8 mouse cellular contexts compared by ENCODE assay signal in the genomic region with DNA sequence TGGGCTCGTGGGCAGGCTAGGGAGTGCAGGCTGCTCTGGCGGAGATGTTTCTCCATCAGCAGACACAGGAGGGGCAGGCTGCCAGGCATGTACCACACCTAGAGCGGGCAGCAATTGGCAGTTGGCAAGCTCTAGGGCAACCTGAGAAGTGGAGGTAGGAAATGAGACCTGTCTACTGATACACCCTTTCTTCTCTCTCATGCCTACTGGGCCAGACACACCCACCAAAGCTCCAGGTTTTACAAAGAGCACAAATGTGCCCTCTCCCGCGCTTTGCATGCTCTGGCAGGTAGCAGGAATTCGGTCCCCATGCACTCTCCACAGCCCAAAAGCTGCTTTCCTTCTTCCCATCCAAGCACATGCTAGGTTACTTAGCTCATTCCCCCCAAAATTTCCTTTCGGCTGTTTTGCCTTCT. TPM values are rescaled to one million over a fixed set of nuclear protein-coding genes. Genes with fewer than 3 reads are reported as not detected.
A peak's percentile ranks its signal among the peaks of the same experiment; 100 is the strongest.
DNase-seq lines count a peak whose midpoint lies in the region; ATAC-seq and TF ChIP-seq lines count a peak whose summit lies in the region.

No protein-coding gene starts in this region.

- no peaks in the 10 kb centered on the region for H3K9me3 ChIP-seq in forebrain, embryonic 13.5 days (replicated peaks)
- no peaks in the 10 kb centered on the region for H3K9me3 ChIP-seq in liver, embryonic 16.5 days (replicated peaks; ENCODE audit: control insufficient read depth, low read length)

- ATAC-seq in cerebellum, adult (ENCODE audit: insufficient number of reproducible peaks, low FRiP score, low TSS enrichment) = peak; percentile 65
- ATAC-seq in forebrain, embryonic 13.5 days = peak; percentile 70
- no peak for ATAC-seq in liver, embryonic 16.5 days (ENCODE audit: low read depth)

- intact Hi-C loops in gastrocnemius, adult 2 months (cut with DNase I) = no loop called here
- intact Hi-C loops in gastrocnemius, postnatal 36 days (cut with DNase I) = no loop called here

- DNase-seq in gastrocnemius, adult 2 months = peak; percentile 28
- no peak for DNase-seq in gastrocnemius, postnatal 36 days
- peak; percentile 33 to 41 for DNase-seq in kidney, adult 8-10 months
- peak; percentile 62 to 68 for DNase-seq in right cerebral cortex, adult 2 months (ENCODE audit: low spot score in 2 of 2)
- no peak for DNase-seq in natural killer cell, adult 2 months (ENCODE audit: low spot score in 2 of 2)

- no peak overlapping the region; the same call in 1 of the 2 replicates for H3K27ac ChIP-seq in gastrocnemius, adult 2 months
- peak overlapping the region; percentile 85 for H3K27ac ChIP-seq in forebrain, embryonic 13.5 days
- H3K27ac ChIP-seq in liver, embryonic 16.5 days (ENCODE audit: low read length) = no peak overlapping the region

- no peak for TF ChIP-seq CTCF in gastrocnemius, adult 2 months (IDR thresholded peaks at IDR 0.05)

- H3K36me3 ChIP-seq in forebrain, embryonic 13.5 days (ENCODE audit: poor library complexity, severe bottlenecking) = peaks cover 19% of the 10 kb centered on the region
- no peaks in the 10 kb centered on the region for H3K36me3 ChIP-seq in liver, embryonic 16.5 days (ENCODE audit: control insufficient read depth, insufficient read depth)

- WGBS in forebrain, embryonic 13.5 days = 0% methylated on average over 7 of the region's 7 CpGs
- WGBS in liver, embryonic 16.5 days (ENCODE audit: insufficient replicate concordance) = 24% methylated on average over 7 of the region's 7 CpGs

- peak overlapping the region; percentile 89 for H3K9ac ChIP-seq in forebrain, embryonic 13.5 days
- no peak overlapping the region for H3K9ac ChIP-seq in liver, embryonic 16.5 days (ENCODE audit: low read depth, low read length)

- H3K4me3 ChIP-seq in gastrocnemius, adult 2 months = peak overlapping the region; percentile 67
- peak overlapping the region; percentile 68 for H3K4me3 ChIP-seq in forebrain, embryonic 13.5 days
- H3K4me3 ChIP-seq in liver, embryonic 16.5 days (ENCODE audit: low read depth, low read length) = peak overlapping the region; percentile 16; the same call in 1 of the 2 replicates

- H3K27me3 ChIP-seq in forebrain, embryonic 13.5 days = no peaks in the 10 kb centered on the region
- no peaks in the 10 kb centered on the region; the same call in 1 of the 2 replicates for H3K27me3 ChIP-seq in liver, embryonic 16.5 days (ENCODE audit: control insufficient read depth, insufficient read depth, low read depth, low read length)

- peak overlapping the region; percentile 67 for H3K4me2 ChIP-seq in forebrain, embryonic 13.5 days
- H3K4me2 ChIP-seq in liver, embryonic 16.5 days (ENCODE audit: low read depth, low read length) = peak overlapping the region; percentile 24; the same call in 1 of the 2 replicates

- H3K4me1 ChIP-seq in forebrain, embryonic 13.5 days = peaks cover 48% of the 10 kb centered on the region
- H3K4me1 ChIP-seq in liver, embryonic 16.5 days (ENCODE audit: control insufficient read depth, low read depth, low read length) = no peaks in the 10 kb centered on the region

RNA-seq across cellular contexts. Expression of a gene that starts 0.7 kb away (rescaled TPM):
- total RNA-seq in gastrocnemius, adult 2 months (2021) = 1 to 10 TPM in 1 of 2 experiments, under 1 TPM in 1; 0.59 to 1.6 TPM
- total RNA-seq in gastrocnemius, postnatal 36 days (2021) = 1 to 10 TPM; 1.9 to 2.1 TPM
- polyA plus RNA-seq in forebrain, embryonic 13.5 days (2015; fragmentation: Nextera tagmentation; extraction: Ambion mirVana) = 421 and 545 TPM in 2 replicates
- 9.9 and 11.5 TPM in 2 replicates for polyA plus RNA-seq in liver, embryonic 16.5 days (2015; fragmentation: Nextera tagmentation; extraction: Ambion mirVana)

Comparison
In these comparisons a context has a peak if more than half of its experiments do, and no peak if none do; other contexts are left out.
1. DNase-seq: peak in gastrocnemius, adult 2 months (single experiment), kidney, adult 8-10 months (2 of 2) and right cerebral cortex, adult 2 months (2 of 2); none in gastrocnemius, postnatal 36 days (0 of 2) and natural killer cell, adult 2 months (0 of 2).
2. H3K4me3 ChIP-seq: peak in every context shown above with its lines; median percentile 68 in forebrain, embryonic 13.5 days; 67 in gastrocnemius, adult 2 months; 16 in liver, embryonic 16.5 days.